Mouse (Mus musculus): ENCODE results near the gene Dgkz. TPM values are rescaled to one million over a fixed set of nuclear protein-coding genes. Genes with fewer than 3 reads are reported as not detected.

Dgkz gene
- total and polyA plus RNA-seq, 2 experiments from 2014 or later = 31.4 to 112 TPM

DNA sequence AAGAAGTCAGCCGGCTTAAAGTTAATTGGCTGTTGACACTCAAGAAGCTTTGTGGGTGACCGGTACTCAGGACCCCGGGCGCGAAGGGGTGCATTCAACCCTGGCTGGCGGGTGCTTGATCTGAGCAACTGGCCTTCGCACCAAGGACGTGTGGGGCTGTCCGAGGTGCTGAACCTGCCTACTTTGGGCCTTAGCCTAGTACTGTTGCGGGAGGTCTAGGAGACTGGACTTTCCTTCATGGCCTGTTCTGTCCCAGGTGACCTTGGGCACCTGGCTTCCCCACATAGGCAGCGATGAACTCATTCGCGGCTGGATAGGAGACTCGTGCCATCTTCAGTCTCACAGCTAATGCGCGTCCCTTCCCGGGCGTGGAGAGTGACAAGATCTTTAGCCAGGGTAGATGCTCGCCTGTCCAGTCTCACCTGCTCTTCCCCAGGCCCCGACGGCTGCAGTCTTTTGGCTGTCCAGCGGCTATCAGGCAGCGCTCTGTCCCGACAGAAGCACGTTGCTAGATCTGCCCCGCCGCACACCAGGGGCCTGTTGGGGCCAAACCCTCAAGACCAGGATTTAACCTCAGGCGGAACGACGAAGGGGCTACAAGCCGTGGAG is 54.4 kb downstream of the Dgkz start:
- 6% methylated on average over 31 of the region's 31 CpGs for WGBS
- peaks cover 19% of the 10 kb centered on the region for H3K27me3 ChIP-seq (ENCODE audit: insufficient read depth, low read length)
- no peaks in the 10 kb centered on the region; the same call in none of the 2 replicates for H3K4me1 ChIP-seq (ENCODE audit: insufficient read depth)
- peak overlapping the region; percentile 63 for H3K4me3 ChIP-seq (ENCODE audit: low read depth, low read length)
- peak overlapping the region; percentile 94 for H3K4me2 ChIP-seq (ENCODE audit: low read depth)
- H3K9me3 ChIP-seq (ENCODE audit: low read length) = no peaks in the 10 kb centered on the region
- DNase-seq = no peak
- no peak for TF ChIP-seq CTCF (IDR thresholded peaks at IDR 0.05; ENCODE audit: low read depth)
- ATAC-seq = no peak; the same call in none of the 2 replicates
- H3K27ac ChIP-seq (ENCODE audit: low read depth, low read length) = no peak overlapping the region
- H3K36me3 ChIP-seq (ENCODE audit: insufficient read depth) = peaks cover 23% of the 10 kb centered on the region
- H3K9ac ChIP-seq = peak overlapping the region; percentile 60

GRCm38 (mm10) chr2:91920130-91920529 is 55.5 kb downstream of the Dgkz start:
- no peak overlapping the region for H3K4me2 ChIP-seq (ENCODE audit: low read depth)
- TF ChIP-seq CTCF (IDR thresholded peaks at IDR 0.05; ENCODE audit: low read depth) = no peak
- H3K36me3 ChIP-seq (ENCODE audit: insufficient read depth) = peaks cover 32% of the 10 kb centered on the region
- 76% methylated on average over 4 of the region's 4 CpGs for WGBS
- H3K9ac ChIP-seq = no peak overlapping the region
- DNase-seq (no peak), ATAC-seq (no peak)
- H3K4me3 ChIP-seq (ENCODE audit: low read depth, low read length) = no peak overlapping the region
- H3K27ac ChIP-seq (ENCODE audit: low read depth, low read length) = no peak overlapping the region
- no peaks in the 10 kb centered on the region for H3K9me3 ChIP-seq (ENCODE audit: low read length)
- H3K4me1 ChIP-seq (ENCODE audit: insufficient read depth) = no peaks in the 10 kb centered on the region; the same call in none of the 2 replicates
- H3K27me3 ChIP-seq (ENCODE audit: insufficient read depth, low read length) = peaks cover 19% of the 10 kb centered on the region

DNA sequence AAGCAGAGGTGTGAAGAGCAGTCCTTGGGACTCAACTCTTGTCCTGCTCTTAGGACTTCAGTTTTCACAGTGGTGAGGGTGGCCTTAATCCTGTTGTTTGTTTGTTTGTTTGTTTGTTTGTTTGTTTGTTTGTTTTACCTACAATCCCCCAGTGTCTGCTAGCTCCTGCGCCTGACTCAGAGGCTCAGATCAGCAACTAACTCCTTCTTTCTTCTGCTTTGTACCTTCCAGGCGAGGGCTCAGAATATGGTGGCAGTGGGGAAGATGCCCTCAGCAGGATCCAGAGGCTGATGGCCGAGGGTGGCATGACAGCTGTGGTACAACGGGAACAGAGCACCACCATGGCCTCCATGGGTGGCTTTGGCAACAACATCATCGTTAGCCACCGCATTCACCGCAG is 58.6 kb downstream of the Dgkz start:
- Histone ChIP-seq H3K4me3 (ENCODE audit: low read depth, low read length) (no peak overlapping the region), H3K27ac (ENCODE audit: low read depth, low read length) (no peak overlapping the region), H3K4me2 (ENCODE audit: low read depth) (no peak overlapping the region), H3K4me1 (ENCODE audit: insufficient read depth) (no peaks in the 10 kb centered on the region; the same call in 1 of the 2 replicates), H3K36me3 (ENCODE audit: insufficient read depth) (peaks cover 61% of the 10 kb centered on the region), H3K9me3 (ENCODE audit: low read length) (no peaks in the 10 kb centered on the region), H3K27me3 (ENCODE audit: insufficient read depth, low read length) (peaks cover 1% of the 10 kb centered on the region), H3K9ac (no peak overlapping the region)
- DNase-seq = no peak
- TF ChIP-seq CTCF (IDR thresholded peaks at IDR 0.05; ENCODE audit: low read depth) = no peak
- 83% methylated on average over 7 of the region's 7 CpGs for WGBS
- no peak for ATAC-seq

DNA sequence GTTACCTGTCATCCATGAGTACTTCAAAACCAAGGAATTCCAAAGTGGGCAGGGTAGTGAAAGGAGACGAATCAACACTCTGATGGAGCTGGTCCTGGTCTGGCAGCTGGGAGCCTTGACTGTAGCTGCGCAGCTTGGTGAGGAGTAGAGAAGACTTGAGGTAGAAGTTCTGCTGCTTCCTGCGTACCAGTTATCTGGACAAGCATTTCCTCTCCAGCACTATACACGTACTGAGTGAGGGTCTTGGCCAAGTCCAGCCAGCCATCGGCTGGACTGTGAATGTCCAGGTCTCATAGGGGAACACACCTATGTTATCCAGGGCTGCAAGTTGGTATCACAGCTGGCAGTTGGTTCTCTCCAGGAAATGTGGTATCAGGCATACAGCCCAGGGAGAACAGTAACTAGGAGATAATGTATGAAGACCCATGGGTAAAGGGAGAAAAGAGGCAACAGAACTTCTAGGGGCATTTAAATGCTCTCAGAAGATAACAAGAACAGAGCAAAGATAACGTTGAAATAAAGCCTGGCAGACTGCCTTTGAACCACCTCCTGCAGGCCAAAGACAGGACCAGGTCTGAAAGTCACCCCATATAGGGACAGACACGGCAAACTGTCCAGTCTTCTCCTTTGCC is 59.2 kb downstream of the Dgkz start:
- H3K4me3 ChIP-seq (ENCODE audit: low read depth, low read length) = no peak overlapping the region
- H3K27me3 ChIP-seq (ENCODE audit: insufficient read depth, low read length) = no peaks in the 10 kb centered on the region
- no peaks in the 10 kb centered on the region; the same call in 1 of the 2 replicates for H3K4me1 ChIP-seq (ENCODE audit: insufficient read depth)
- no peak overlapping the region for H3K4me2 ChIP-seq (ENCODE audit: low read depth)
- peaks cover 67% of the 10 kb centered on the region for H3K36me3 ChIP-seq (ENCODE audit: insufficient read depth)
- H3K9ac ChIP-seq = no peak overlapping the region
- no peaks in the 10 kb centered on the region for H3K9me3 ChIP-seq (ENCODE audit: low read length)
- no peak for TF ChIP-seq CTCF (IDR thresholded peaks at IDR 0.05; ENCODE audit: low read depth)
- DNase-seq = no peak
- no peak for ATAC-seq
- no peak overlapping the region for H3K27ac ChIP-seq (ENCODE audit: low read depth, low read length)
- 93% methylated on average over 7 of the region's 7 CpGs for WGBS

DNA sequence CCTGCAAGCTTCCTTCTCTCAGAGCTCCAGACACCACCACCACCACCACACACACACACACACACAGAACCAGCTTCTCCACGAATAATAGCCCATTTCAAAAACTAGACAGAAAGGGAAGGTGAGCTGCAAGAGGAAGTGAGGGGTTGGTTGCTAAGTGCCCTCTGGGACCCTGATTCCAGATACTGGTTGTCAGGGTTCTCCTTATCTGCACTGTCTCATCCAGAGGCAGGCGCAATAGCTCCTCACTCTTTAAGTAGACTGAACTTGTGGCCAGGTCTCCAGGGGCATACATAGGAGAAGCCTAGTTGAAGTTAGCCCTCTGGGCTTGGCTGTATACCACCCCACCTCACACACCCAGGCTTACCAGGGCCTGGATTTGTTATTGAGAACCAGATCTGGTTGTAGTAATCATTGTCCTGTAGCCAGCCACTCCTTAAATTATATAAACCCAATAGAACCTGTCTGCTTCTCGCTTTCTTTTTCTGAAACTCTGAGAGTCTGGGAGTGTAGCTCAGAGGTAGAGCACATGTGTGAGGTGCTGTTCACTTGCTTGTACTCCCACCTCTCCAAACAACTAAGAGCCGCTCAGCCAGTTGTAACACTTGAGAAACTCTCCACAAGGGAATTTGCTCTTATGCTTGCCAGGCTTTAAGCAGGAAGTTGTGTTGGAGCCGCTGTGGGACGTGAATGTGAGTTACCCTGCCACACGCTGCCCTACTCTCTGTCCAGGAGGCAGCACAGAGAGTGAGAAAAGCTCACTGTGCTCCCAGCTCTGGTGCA is 62.1 kb downstream of the Dgkz start:
- WGBS = 88% methylated on average over 7 of the region's 7 CpGs
- H3K36me3 ChIP-seq (ENCODE audit: insufficient read depth) = peaks cover 80% of the 10 kb centered on the region

GRCm38 (mm10) chr2:91912616-91913015 is 63.0 kb downstream of the Dgkz start:
- no peak for ATAC-seq

More for the DNA sequence above, 62.1 kb downstream of the Dgkz start:
- H3K4me3 ChIP-seq (ENCODE audit: low read depth, low read length) = no peak overlapping the region
- no peaks in the 10 kb centered on the region for H3K4me1 ChIP-seq (ENCODE audit: insufficient read depth)
- ATAC-seq = no peak
- no peaks in the 10 kb centered on the region for H3K9me3 ChIP-seq (ENCODE audit: low read length)
- DNase-seq = no peak
- no peak overlapping the region for H3K27ac ChIP-seq (ENCODE audit: low read depth, low read length)
- no peak for TF ChIP-seq CTCF (IDR thresholded peaks at IDR 0.05; ENCODE audit: low read depth)
- no peak overlapping the region for H3K9ac ChIP-seq
- no peaks in the 10 kb centered on the region for H3K27me3 ChIP-seq (ENCODE audit: insufficient read depth, low read length)
- no peak overlapping the region for H3K4me2 ChIP-seq (ENCODE audit: low read depth)

DNA sequence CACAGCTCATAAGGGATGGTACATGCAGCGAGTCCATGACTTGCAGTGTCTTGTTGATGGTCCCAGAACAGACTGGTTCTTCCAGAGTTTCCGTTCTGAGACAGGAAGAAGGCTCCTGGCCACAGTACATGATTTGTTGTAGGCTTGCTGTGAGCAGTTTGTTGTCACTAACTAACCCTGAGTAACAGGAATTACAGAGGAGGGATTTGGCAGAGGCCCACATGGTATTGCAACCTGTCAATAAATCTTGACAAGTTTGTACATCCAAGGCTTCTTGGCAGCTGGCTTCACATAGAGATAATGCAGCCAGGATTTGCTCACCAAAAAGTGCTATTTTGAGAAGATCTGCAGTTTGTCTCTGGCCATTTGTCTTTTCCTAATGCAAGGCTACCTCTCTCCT is 69.5 kb downstream of the Dgkz start:
- 84% methylated on average over 2 of the region's 2 CpGs for WGBS
- Histone ChIP-seq H3K4me2 (ENCODE audit: low read depth) (no peak overlapping the region), H3K9ac (no peak overlapping the region), H3K4me3 (ENCODE audit: low read depth, low read length) (no peak overlapping the region), H3K4me1 (ENCODE audit: insufficient read depth) (no peaks in the 10 kb centered on the region), H3K36me3 (ENCODE audit: insufficient read depth) (peaks cover 20% of the 10 kb centered on the region), H3K27me3 (ENCODE audit: insufficient read depth, low read length) (no peaks in the 10 kb centered on the region), H3K9me3 (ENCODE audit: low read length) (no peaks in the 10 kb centered on the region), H3K27ac (ENCODE audit: low read depth, low read length) (no peak overlapping the region)
- DNase-seq (no peak), ATAC-seq (no peak)
- no peak for TF ChIP-seq CTCF (IDR thresholded peaks at IDR 0.05; ENCODE audit: low read depth)

More at GRCm38 (mm10) chr2:91912616-91913015, 63.0 kb downstream of the Dgkz start:
- DNase-seq = no peak
- Histone ChIP-seq H3K36me3 (ENCODE audit: insufficient read depth) (peaks cover 71% of the 10 kb centered on the region), H3K9ac (no peak overlapping the region), H3K9me3 (ENCODE audit: low read length) (no peaks in the 10 kb centered on the region), H3K4me2 (ENCODE audit: low read depth) (no peak overlapping the region), H3K27me3 (ENCODE audit: insufficient read depth, low read length) (no peaks in the 10 kb centered on the region), H3K4me3 (ENCODE audit: low read depth, low read length) (no peak overlapping the region), H3K27ac (ENCODE audit: low read depth, low read length) (no peak overlapping the region), H3K4me1 (ENCODE audit: insufficient read depth) (no peaks in the 10 kb centered on the region)
- no peak for TF ChIP-seq CTCF (IDR thresholded peaks at IDR 0.05; ENCODE audit: low read depth)
- 82% methylated on average over 3 of the region's 3 CpGs for WGBS

All from forebrain, postnatal 0 days (tissue).